Mouse (Mus musculus) limb, embryonic 13.5 days (tissue): ENCODE results near the gene Fam161a. TPM values are rescaled to one million over a fixed set of nuclear protein-coding genes. Genes with fewer than 3 reads are reported as not detected.
"Not testable (repeated sequence)": the region's sequence is repeated elsewhere in the genome, so short reads cannot be mapped to it uniquely, and the experiment has no call there.

Source experiments
- ATAC-seq: fragments of 200-750 bp; cut with Nextera tagmentation; 2 replicates; pipeline ENCODE4 v1.8.0; 2017; ENCODE audit warnings: low read depth, moderate number of reproducible peaks, moderate TSS enrichment; ENCODE audit not compliant: low FRiP score
- H3K27ac ChIP-seq: fragments of 300-500 bp; sonication (generic); 2 replicates; pipeline ENCODE4 v1.5.1; 2015; ENCODE audit warnings: inconsistent platforms, mild to moderate bottlenecking, moderate library complexity
- H3K27me3 ChIP-seq: fragments of 300-500 bp; sonication (generic); 2 replicates; pipeline ENCODE4 v1.6.1; 2015; ENCODE audit warnings: mild to moderate bottlenecking, inconsistent platforms
- H3K36me3 ChIP-seq: fragments of 300-500 bp; sonication (generic); 2 replicates; pipeline ENCODE4 v1.6.1; 2015; ENCODE audit warnings: inconsistent platforms, mild to moderate bottlenecking, moderate library complexity
- H3K4me1 ChIP-seq: fragments of 300-500 bp; sonication (generic); 2 replicates; pipeline ENCODE4 v1.6.1; 2015; ENCODE audit warnings: inconsistent platforms
- H3K4me2 ChIP-seq: fragments of 300-500 bp; sonication (generic); replicated peaks from 2 replicates; pipeline ENCODE4 v1.6.1; 2015; ENCODE audit warnings: inconsistent platforms, mild to moderate bottlenecking, moderate library complexity
- H3K4me3 ChIP-seq: fragments of 300-500 bp; sonication (generic); 2 replicates; pipeline ENCODE4 v1.5.1; 2015; ENCODE audit warnings: moderate library complexity, mild to moderate bottlenecking, inconsistent platforms
- H3K9ac ChIP-seq: fragments of 300-500 bp; sonication (generic); 2 replicates; pipeline ENCODE4 v1.6.1; 2015; ENCODE audit warnings: mild to moderate bottlenecking, inconsistent platforms
- H3K9me3 ChIP-seq: fragments of 300-500 bp; sonication (generic); 2 replicates; pipeline ENCODE4 v1.6.1; 2016; ENCODE audit warnings: inconsistent platforms
- WGBS: fragments of 180-500 bp; shearing (Covaris S2); methylation state at CpG from one replicate; pipeline ENCODE4 v1.1.7; 2015; 5-methylcytosine and 5-hydroxymethylcytosine counted together
- polyA plus RNA-seq: library from polyadenylated mRNA; unstranded; fragments of >200 nt; fragmentation: Nextera tagmentation; extraction: Ambion mirVana; gene quantifications from 2 replicates; pipeline ENCODE4 v1.2.1, GENCODE M21; 2015

The Fam161a gene
- polyA plus RNA-seq, 1 experiment from 2014 or later = 2.6 TPM

GRCm38 (mm10) chr11:23020841-23021240 lies 13.5 kb downstream of the Fam161a start:
- no peak overlapping the region for H3K4me2 ChIP-seq
- H3K4me3 ChIP-seq = no peak overlapping the region
- H3K27ac ChIP-seq = no peak overlapping the region
- WGBS = 93% methylated on average over 14 of the region's 14 CpGs
- 0 out of 2 replicates have a peak, but pooled peaks cover 11% of the 10 kb centered on the region for H3K4me1 ChIP-seq
- no peaks in the 10 kb centered on the region for H3K9me3 ChIP-seq
- H3K27me3 ChIP-seq = no peaks in the 10 kb centered on the region
- no peak overlapping the region for H3K9ac ChIP-seq
- ATAC-seq = no peak
- H3K36me3 ChIP-seq = no peaks in the 10 kb centered on the region

- Histone ChIP-seq H3K4me3 (no peak overlapping the region), H3K4me1 (0 out of 2 replicates have a peak, but pooled peaks cover 11% of the 10 kb centered on the region), H3K27ac (no peak overlapping the region), H3K27me3 (no peaks in the 10 kb centered on the region), H3K9me3 (no peaks in the 10 kb centered on the region), H3K9ac (no peak overlapping the region), H3K4me2 (no peak overlapping the region), H3K36me3 (no peaks in the 10 kb centered on the region)
- WGBS = 92% methylated on average over 2 of the region's 2 CpGs
- ATAC-seq = no peak
Observed at GRCm38 (mm10) chr11:23023155-23023554, 15.8 kb downstream of the Fam161a start.

GRCm38 (mm10) chr11:23024169-23024568 lies 16.8 kb downstream of the Fam161a start:
- no peak overlapping the region for H3K9ac ChIP-seq
- no peaks in the 10 kb centered on the region for H3K36me3 ChIP-seq
- H3K27ac ChIP-seq = no peak overlapping the region
- H3K4me2 ChIP-seq = no peak overlapping the region
- no peaks in the 10 kb centered on the region for H3K9me3 ChIP-seq
- no peak for ATAC-seq
- no peak overlapping the region for H3K4me3 ChIP-seq
- 0 out of 2 replicates have a peak, but pooled peaks cover 11% of the 10 kb centered on the region for H3K4me1 ChIP-seq
- no peaks in the 10 kb centered on the region for H3K27me3 ChIP-seq
- WGBS = 73% methylated on average over 3 of the region's 3 CpGs

- WGBS = 69% methylated on average over 3 of the region's 3 CpGs
- Histone ChIP-seq H3K4me2 (no peak overlapping the region), H3K9me3 (no peaks in the 10 kb centered on the region), H3K36me3 (no peaks in the 10 kb centered on the region), H3K9ac (no peak overlapping the region), H3K4me1 (no peaks in the 10 kb centered on the region), H3K27ac (no peak overlapping the region), H3K4me3 (no peak overlapping the region), H3K27me3 (no peaks in the 10 kb centered on the region)
- no peak for ATAC-seq
Observed at GRCm38 (mm10) chr11:23028957-23029356, 21.6 kb downstream of the Fam161a start.

- Histone ChIP-seq H3K4me3 (no peak overlapping the region), H3K9me3 (no peaks in the 10 kb centered on the region), H3K4me2 (no peak overlapping the region), H3K27me3 (no peaks in the 10 kb centered on the region), H3K36me3 (no peaks in the 10 kb centered on the region), H3K27ac (no peak overlapping the region), H3K9ac (no peak overlapping the region), H3K4me1 (no peaks in the 10 kb centered on the region)
- 78% methylated on average over 6 of the region's 6 CpGs for WGBS
- no peak for ATAC-seq
Observed at GRCm38 (mm10) chr11:23029399-23029798, 22.1 kb downstream of the Fam161a start.

GRCm38 (mm10) chr11:23047252-23047651 lies 39.9 kb downstream of the Fam161a start:
- 0 out of 2 replicates have a peak, but pooled peaks cover 3% of the 10 kb centered on the region for H3K27me3 ChIP-seq
- no peak for ATAC-seq
- peak overlapping the region; percentile 48; the same call in 1 of the 2 replicates for H3K4me2 ChIP-seq
- H3K4me3 ChIP-seq = no peak overlapping the region
- no peak overlapping the region for H3K9ac ChIP-seq
- no peak overlapping the region for H3K27ac ChIP-seq
- H3K36me3 ChIP-seq = no peaks in the 10 kb centered on the region
- peaks cover 11% of the 10 kb centered on the region; the same call in 1 of the 2 replicates for H3K4me1 ChIP-seq
- peaks cover 4% of the 10 kb centered on the region; the same call in 1 of the 2 replicates for H3K9me3 ChIP-seq
- WGBS = 37% methylated on average over 5 of the region's 5 CpGs

- Histone ChIP-seq H3K4me1 (peaks cover 11% of the 10 kb centered on the region; the same call in 1 of the 2 replicates), H3K4me3 (peak overlapping the region; percentile 12; the same call in 1 of the 2 replicates), H3K9ac (no peak overlapping the region), H3K27ac (no peak overlapping the region), H3K4me2 (peak overlapping the region; percentile 48), H3K27me3 (0 out of 2 replicates have a peak, but pooled peaks cover 3% of the 10 kb centered on the region), H3K9me3 (no peaks in the 10 kb centered on the region), H3K36me3 (no peaks in the 10 kb centered on the region)
- 18% methylated on average over 20 of the region's 20 CpGs for WGBS
- no peak for ATAC-seq
Observed at GRCm38 (mm10) chr11:23047663-23048582, 40.6 kb downstream of the Fam161a start.

- no peaks in the 10 kb centered on the region for H3K36me3 ChIP-seq
- H3K27me3 ChIP-seq = 0 out of 2 replicates have a peak, but pooled peaks cover 3% of the 10 kb centered on the region
- H3K4me1 ChIP-seq = peaks cover 11% of the 10 kb centered on the region; the same call in 1 of the 2 replicates
- no peaks in the 10 kb centered on the region for H3K9me3 ChIP-seq
- H3K4me3 ChIP-seq = no peak overlapping the region
- no peak for ATAC-seq
- no peak overlapping the region for H3K4me2 ChIP-seq
- no peak overlapping the region for H3K9ac ChIP-seq
- H3K27ac ChIP-seq = no peak overlapping the region
Observed at GRCm38 (mm10) chr11:23049642-23050041, 42.3 kb downstream of the Fam161a start.

GRCm38 (mm10) chr11:23052353-23052752 lies 45.0 kb downstream of the Fam161a start:
- no peak for ATAC-seq
- Histone ChIP-seq H3K4me1 (peaks cover 11% of the 10 kb centered on the region; the same call in 1 of the 2 replicates), H3K4me2 (no peak overlapping the region), H3K9me3 (no peaks in the 10 kb centered on the region), H3K9ac (no peak overlapping the region), H3K36me3 (no peaks in the 10 kb centered on the region), H3K27ac (no peak overlapping the region), H3K4me3 (no peak overlapping the region), H3K27me3 (0 out of 2 replicates have a peak, but pooled peaks cover 3% of the 10 kb centered on the region)
- WGBS = 55% methylated on average over 4 of the region's 4 CpGs

GRCm38 (mm10) chr11:23063153-23063552 lies 55.8 kb downstream of the Fam161a start:
- Histone ChIP-seq H3K36me3 (no peaks in the 10 kb centered on the region), H3K4me2 (no peak overlapping the region), H3K27ac (no peak overlapping the region), H3K9ac (no peak overlapping the region), H3K4me1 (peaks cover 4% of the 10 kb centered on the region; the same call in 1 of the 2 replicates), H3K27me3 (no peaks in the 10 kb centered on the region), H3K9me3 (no peaks in the 10 kb centered on the region), H3K4me3 (no peak overlapping the region)
- ATAC-seq = no peak
- 85% methylated on average over 6 of the region's 6 CpGs for WGBS

- Histone ChIP-seq H3K27ac (no peak overlapping the region), H3K9ac (no peak overlapping the region), H3K27me3 (no peaks in the 10 kb centered on the region), H3K4me3 (no peak overlapping the region), H3K9me3 (no peaks in the 10 kb centered on the region), H3K4me1 (peaks cover 4% of the 10 kb centered on the region; the same call in 1 of the 2 replicates), H3K36me3 (no peaks in the 10 kb centered on the region), H3K4me2 (no peak overlapping the region)
- ATAC-seq = no peak
- 68% methylated on average over 3 of the region's 3 CpGs for WGBS
Observed at GRCm38 (mm10) chr11:23063857-23064256, 56.5 kb downstream of the Fam161a start.

- H3K27ac ChIP-seq, H3K4me3 ChIP-seq, H3K4me2 ChIP-seq, H3K27me3 ChIP-seq, H3K4me1 ChIP-seq, H3K9ac ChIP-seq, H3K9me3 ChIP-seq, ATAC-seq, H3K36me3 ChIP-seq: not testable (repeated sequence)
- 39% methylated on average over 3 of the region's 3 CpGs for WGBS
Observed at GRCm38 (mm10) chr11:23064276-23064675, 56.9 kb downstream of the Fam161a start.
